Mouse (Mus musculus) gastrocnemius, adult 18-20 months (tissue): Measurements from ENCODE around the gene Fam19a5. TPM values are rescaled to one million over a fixed set of nuclear protein-coding genes. Genes with fewer than 3 reads are reported as not detected.
A peak's percentile ranks its signal among the peaks of the same experiment; 100 is the strongest.

Experiments
- DNase-seq: peaks from one replicate; pipeline ENCODE4 v3.0.0; 2021; ENCODE audit warnings: low spot score
- total RNA-seq, 2 experiments: library from RNA; stranded (reverse); gene quantifications; 2 replicates each; pipeline ENCODE4 v1.2.3; 2021

The Fam19a5 gene
- total RNA-seq, 2 experiments from 2014 or later: 3.6 to 6.9 TPM

- no peak for DNase-seq
These were observed 52.6 kb downstream of the Fam19a5 start for GRCm38 (mm10) chr15:87596731-87597130.

GRCm38 (mm10) chr15:87597149-87597548, 53.0 kb downstream of the Fam19a5 start:
- DNase-seq: no peak

- no peak for DNase-seq
These were observed 53.7 kb downstream of the Fam19a5 start for GRCm38 (mm10) chr15:87597766-87598165.

- DNase-seq: no peak
These were observed 54.5 kb downstream of the Fam19a5 start for GRCm38 (mm10) chr15:87598636-87599035.

GRCm38 (mm10) chr15:87603316-87603715, 59.2 kb downstream of the Fam19a5 start:
- no peak for DNase-seq

GRCm38 (mm10) chr15:87605504-87606280, 61.6 kb downstream of the Fam19a5 start:
- no peak for DNase-seq

- no peak for DNase-seq
These were observed 62.6 kb downstream of the Fam19a5 start for GRCm38 (mm10) chr15:87606702-87607101.

- DNase-seq: no peak
These were observed 65.1 kb downstream of the Fam19a5 start for GRCm38 (mm10) chr15:87609236-87609635.

GRCm38 (mm10) chr15:87623966-87624609, 80.0 kb downstream of the Fam19a5 start:
- DNase-seq: peak; percentile 75

GRCm38 (mm10) chr15:87624610-87625091, 80.6 kb downstream of the Fam19a5 start:
- no peak for DNase-seq

GRCm38 (mm10) chr15:87625236-87626023, 81.3 kb downstream of the Fam19a5 start:
- peak; percentile 84 for DNase-seq

GRCm38 (mm10) chr15:87635272-87635671, 91.2 kb downstream of the Fam19a5 start:
- DNase-seq: no peak

GRCm38 (mm10) chr15:87636407-87636806, 92.3 kb downstream of the Fam19a5 start:
- peak; percentile 12 for DNase-seq

GRCm38 (mm10) chr15:87637234-87637633, 93.1 kb downstream of the Fam19a5 start:
- DNase-seq: no peak

GRCm38 (mm10) chr15:87638270-87638669, 94.2 kb downstream of the Fam19a5 start:
- no peak for DNase-seq

- no peak for DNase-seq
These were observed 102.4 kb downstream of the Fam19a5 start for GRCm38 (mm10) chr15:87646313-87647061.

GRCm38 (mm10) chr15:87649651-87650050, 105.6 kb downstream of the Fam19a5 start:
- DNase-seq: no peak

- no peak for DNase-seq
These were observed 110.5 kb downstream of the Fam19a5 start for GRCm38 (mm10) chr15:87654551-87654950.

GRCm38 (mm10) chr15:87656496-87657155, 112.5 kb downstream of the Fam19a5 start:
- DNase-seq: peak; percentile 2

GRCm38 (mm10) chr15:87659729-87660128, 115.6 kb downstream of the Fam19a5 start:
- no peak for DNase-seq

GRCm38 (mm10) chr15:87661954-87662353, 117.9 kb downstream of the Fam19a5 start:
- no peak for DNase-seq
